Mouse (Mus musculus): ENCODE measurements around the gene B4galt5.

B4galt5 gene

DNA sequence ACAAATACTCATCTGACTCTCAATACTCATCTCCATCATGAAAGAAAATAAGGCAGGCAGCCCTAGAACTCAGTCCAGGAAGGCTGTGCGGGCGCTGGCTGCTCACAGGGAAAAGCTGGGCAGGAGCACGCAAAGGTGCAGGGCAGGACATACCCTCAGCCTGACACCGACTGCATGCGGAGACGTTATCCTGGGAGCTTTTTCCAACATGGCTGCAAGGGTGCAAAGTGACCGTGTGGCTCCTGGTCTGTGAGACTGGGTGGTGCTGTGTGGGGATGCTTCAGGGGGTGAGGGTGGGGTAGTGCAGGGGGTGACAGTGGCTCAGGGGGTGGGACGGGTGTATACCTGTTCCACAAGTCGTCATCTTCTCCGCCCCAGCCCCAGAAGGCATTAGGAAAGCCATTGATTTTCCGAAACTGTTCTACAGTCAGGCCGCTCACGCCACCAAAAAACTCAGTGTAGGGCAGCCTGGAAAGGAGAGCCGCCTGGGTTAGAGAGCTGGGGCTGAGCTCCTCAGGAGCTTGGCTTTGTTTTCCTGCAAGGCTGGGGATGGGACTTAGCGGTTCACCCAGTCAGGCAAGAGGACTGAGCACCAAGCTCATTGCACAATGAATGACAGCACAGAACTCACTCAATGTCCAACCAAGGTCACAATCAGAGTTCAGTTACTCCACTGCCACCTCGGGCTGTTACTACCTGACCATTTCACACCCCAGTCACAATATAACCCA is 44.2 kb downstream of the B4galt5 start:
- DNase-seq (ENCODE audit: low read depth, low spot score) = no peak

DNA sequence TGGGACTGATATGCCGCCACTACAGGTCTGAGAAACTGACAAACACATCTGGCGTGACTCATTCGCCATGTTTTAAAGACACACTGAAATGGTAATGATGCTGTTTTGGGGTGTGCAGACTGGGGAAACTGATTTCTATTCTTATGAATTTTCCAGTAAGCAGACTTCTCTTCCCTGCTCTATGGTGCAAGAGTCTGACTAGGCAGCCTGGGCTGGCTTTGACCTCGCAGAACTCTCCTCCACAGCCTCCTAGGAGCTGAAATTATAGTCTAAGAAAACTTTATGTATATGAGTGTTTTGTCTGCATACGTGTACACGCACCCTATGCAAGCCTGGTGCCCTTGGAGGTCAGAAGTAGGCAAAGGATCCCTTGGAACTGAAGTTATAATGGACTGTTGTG is 45.2 kb downstream of the B4galt5 start:
- DNase-seq (ENCODE audit: low read depth, low spot score) = no peak

DNA sequence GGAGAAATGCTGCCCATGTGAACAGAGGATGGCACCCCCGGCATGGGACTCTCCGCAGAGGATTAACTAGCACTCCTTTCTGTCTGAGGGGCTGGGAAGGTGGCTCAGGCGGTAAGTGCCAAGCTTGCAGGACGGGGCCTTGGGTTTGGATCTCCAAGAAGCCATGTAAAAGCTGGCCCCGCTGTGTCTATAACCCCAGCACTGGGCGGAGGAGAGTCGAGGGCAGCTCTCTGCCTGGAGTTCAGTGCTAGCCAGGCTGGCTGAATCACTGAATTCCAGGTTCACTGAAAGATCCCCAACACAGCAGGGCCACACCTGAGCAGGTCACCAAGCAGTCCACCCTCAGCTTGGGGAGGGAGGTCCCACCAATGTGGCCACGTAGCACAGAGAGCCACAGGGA is 45.8 kb downstream of the B4galt5 start:
- no peak for DNase-seq (ENCODE audit: low read depth, low spot score)

DNA sequence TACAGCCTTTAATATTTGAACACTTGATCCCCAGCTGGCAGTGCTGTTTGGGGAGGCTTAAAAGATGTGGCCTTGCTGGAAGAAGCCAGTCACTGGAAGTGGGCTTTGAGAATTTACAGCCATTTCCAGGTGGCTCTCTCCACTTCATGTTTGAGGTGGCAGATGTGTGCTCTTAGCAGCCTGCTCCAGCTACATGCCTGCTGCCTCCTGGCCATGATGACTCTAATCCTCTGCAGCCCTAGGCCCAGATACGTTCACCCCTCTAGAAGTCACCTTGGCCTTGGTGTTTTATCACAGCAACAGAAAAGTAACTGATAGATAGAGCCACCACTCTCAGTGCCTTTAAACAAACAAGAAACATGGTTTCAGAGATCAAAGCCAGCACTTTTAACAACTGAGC is 46.3 kb downstream of the B4galt5 start:
- DNase-seq (ENCODE audit: low read depth, low spot score) = no peak

DNA sequence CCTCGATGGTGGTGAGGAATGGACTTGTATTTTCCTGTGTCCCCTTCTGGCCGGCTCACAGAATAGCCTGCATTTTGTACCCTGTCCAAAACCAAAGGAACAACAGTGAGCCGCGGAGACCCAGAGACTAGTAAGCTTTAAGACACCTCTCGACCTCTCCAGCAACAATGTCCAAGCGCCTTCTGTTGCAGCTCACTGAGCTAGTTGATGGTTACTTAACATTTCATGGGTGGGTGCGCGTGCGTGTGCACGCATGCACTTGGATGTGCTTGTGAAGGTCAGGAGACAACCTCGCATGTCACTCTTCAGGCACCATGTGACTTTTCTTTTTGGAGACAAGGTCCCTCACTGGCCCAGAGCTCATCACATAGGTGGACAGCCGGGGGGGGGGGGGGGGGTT is 47.0 kb downstream of the B4galt5 start:
- DNase-seq (ENCODE audit: low read depth, low spot score) = no peak

DNA sequence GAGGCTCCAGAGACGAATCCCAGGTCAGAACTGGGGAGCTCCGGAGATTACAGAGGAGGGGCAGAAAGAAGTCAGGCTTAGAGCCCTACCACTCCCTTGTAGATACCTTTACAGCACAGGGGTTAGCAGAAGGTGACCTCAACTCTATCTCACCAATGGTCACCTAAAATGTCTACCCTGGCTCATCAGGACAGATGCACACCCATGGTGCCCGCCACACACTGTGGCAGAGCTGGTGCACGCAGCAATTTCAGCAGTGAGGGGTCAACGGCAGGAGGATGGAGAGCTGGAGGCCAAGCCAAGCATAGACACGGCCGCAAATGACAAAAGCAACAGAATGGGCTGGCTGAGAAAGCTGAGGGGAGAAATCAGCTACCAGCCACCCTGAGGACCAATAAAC is 47.4 kb downstream of the B4galt5 start:
- DNase-seq (ENCODE audit: low read depth, low spot score) = no peak

DNA sequence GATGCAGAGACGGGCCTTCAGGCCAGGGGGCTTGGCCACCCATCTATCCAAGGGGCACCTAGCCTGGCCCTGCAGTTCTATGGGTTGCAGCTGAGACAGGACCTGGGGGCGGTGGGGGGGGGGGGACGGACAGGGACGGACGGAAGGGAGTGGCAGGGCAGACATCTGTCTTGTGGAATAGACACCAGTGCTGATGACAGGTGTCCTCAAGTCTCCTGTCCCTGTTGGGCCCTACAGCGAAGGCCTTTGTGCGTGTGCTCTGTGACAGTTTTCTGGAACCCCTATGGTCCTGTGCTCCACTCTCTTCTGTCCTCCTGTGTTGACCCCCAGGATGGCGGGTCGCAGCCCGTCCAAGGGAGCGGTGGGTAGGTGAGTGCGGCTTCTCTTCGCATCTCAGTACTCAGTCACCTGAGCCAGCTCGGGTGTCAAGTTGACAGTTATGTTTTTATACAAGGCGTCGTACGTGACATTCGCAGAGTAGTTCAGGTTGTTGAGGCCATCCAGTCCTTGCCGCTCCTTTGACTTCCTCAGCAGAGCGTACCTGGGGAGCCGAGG is 48.0 kb downstream of the B4galt5 start:
- no peak for DNase-seq (ENCODE audit: low read depth, low spot score)

DNA sequence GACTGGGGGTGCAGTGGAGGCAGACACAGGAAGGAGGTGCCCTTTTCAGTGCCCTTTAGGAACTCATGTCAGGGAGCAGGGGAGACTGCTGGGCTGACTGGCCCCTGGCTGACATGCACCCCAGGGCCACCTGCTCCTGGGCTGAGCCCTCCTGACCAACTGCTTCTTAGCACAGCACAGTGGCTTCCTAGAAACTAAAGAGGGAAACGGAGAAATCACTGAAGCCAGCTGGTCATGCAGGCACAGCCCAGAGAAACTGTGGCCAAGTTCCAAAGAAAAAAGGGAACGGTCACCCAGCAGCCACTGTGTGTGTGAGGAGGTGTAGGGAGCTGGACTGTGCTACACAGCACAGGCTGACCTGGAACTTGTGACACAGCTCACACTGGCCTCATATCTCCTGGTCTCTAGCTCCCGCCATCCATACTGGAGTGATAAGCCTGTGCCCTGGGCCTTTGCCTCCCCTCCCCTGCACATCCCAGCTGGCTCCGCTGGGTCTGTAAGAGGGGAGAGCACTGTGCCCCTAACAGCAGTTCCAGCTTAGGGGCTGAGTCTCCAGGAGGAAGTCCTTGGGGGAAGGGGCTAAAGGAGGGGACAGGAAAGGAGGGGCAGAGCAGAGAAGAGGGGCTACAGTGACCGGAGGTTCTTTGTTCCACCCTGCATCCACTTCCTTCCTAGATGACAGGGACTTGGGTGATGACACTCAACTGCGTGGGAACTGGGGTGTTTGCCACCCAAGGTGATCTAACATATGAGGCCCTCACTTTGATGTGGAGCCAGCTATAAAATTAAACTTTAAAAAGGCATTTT is 48.9 kb downstream of the B4galt5 start:
- no peak for DNase-seq (ENCODE audit: low read depth, low spot score)

DNA sequence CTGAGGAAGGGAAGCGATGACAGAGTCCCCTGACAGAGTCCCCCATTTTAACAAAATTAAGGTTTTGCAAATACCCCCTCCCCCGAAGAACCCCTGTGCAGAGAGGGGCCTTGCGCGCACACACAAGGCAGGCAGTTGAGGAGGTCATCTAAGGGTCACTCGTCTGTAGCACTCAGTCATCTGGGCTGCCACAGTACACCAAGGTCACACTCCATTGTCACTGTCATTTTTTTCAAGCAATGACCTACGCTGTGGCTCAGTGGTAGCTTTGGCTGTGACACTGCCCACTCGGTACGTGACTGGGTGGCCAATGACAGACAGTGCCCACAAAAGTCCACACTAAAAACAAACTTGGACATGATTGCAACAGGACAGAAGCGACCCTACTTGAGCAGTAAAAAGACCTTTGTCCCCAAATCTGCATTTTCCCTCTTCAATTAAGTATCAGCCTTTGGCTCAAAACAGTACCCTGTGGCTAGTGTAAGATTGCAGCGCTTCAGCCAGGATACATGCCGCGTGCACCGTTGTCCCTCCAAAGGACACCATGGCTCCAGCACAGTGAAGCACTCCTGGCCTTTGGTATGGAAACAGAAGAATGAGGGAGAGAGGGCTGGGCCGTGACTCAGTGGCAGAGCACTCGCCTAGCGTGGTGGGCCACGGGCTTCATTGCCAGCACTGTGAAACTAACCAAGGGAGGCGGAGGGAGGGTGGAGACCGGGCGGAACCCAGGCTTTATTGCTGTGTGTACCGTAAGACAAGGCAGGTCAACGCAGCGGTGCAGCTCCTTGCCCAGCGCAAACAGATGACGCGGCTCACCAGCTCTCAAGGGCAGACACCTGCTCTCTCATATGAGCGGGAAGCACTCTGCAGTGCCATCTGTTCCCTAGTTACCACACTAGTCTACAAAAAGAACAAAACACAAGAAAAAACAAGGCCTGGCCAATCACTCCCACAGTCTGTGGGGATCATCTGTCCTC is 50.0 kb downstream of the B4galt5 start:
- DNase-seq (ENCODE audit: low read depth, low spot score) = peak; percentile 24

DNA sequence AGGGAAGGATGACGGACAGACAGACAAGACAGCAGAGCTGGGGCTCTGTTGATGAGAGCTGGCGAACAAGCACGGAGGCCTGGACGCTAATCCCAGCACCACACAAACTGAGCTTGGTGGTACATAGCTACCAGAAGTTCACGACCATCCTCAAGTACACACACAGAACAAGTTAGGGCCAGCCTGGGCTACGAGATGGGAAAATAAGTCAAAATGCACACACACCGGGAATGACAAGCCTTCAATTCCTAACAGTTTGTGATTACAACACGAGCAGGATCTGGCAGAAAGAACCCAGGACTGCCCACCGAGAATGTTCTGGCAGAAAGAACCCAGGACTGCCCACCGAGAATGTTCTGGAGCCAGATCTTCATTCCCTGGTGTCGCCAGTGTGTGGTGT is 51.0 kb downstream of the B4galt5 start:
- DNase-seq (ENCODE audit: low read depth, low spot score) = no peak

DNA sequence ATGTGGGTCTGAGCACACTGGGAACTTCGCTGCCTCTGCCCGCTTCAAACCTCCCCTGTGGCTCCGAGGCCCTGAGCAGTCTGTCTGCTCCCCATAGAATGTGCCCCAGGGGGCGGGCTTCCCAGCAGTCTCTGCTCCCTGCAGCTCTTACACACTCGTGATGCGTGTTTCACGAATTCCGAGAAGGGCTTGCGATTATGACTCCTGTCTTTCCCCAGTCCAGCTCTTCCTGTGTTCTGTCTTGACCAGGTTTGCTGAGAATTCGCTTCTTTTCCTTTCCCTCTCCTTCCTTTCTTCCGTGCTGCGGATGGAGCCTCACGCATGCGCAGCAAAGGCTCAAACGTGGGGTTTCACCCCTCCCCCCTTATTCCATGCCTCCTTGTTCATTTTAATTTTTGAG is 54.1 kb downstream of the B4galt5 start:
- DNase-seq (ENCODE audit: low read depth, low spot score) = no peak

DNA sequence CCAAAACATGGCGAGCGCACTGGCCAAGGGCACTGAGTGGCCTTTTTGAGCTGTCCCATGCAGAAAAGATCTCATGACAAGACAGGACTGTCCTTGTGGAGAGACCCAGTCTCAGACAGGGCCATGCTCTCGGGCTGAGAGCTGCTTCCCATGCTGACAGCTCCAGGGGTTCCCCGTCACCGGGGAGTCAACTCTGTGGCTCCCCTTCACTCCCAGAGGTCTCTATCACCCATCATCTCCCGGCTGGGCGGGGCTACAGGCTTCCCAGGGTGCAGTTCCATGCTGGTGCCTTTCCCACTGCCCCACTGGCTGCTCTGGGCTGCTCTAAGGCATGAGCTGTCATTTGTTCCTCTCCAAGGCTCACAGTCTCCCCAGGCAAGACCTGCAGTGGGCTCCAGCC is 54.8 kb downstream of the B4galt5 start:
- DNase-seq (ENCODE audit: low read depth, low spot score) = no peak

DNA sequence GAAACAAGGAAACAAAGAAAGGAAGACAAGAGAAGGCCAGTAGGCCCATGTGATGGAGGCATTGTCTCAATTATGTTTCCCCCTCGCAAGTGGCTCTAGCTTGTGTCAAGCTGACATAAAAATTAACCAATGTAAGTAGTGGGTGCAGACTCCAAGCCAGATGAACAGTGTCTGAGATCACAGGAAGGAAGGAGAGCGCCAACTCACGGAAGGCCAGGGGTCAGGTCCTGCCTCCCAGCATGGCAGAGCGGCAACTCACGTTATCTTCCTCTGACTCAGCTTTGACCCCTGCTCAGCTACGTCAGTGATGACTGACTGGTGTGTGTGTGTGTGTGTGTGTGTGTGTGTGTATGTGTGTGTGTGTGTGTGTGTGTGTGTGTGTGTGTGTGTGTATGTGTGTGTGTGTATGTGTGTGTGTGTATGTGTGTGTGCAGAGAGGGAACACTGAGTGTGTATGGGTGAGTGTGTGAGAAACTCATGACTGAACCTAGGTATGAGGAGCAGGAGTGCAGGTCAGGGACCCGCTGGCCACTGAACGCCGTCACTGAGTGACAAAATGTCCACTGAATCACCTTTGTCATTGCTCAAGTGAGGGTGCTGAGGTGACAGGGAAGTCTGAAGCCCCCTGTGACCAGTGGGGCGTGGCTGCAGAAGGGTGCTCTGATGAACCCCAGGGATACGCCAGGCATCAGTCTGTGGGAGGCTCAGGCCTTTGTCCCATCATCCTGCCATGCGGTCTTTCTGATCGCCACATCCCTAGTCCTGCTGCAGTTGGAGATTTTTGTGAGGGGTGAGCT is 55.5 kb downstream of the B4galt5 start:
- no peak for DNase-seq (ENCODE audit: low read depth, low spot score)

DNA sequence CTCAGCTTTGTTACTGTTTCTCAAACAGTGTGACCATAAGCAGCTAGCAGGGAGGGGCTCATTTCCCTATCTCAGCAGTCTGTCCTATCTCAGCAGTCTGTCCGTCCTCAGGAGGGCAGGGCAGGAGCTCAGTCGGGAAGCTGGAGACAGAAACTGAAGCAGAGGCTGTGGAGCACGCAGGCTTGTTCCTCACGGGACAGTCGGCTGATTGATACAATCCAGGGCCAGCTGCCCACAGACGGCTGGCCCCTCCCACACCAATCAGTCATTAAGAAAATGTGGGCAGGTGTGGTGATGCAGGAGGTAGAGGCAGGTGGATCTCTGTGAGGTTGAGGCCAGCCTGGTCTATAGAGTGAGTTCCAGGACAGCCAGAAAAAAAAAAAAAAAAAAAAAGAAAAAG is 56.1 kb downstream of the B4galt5 start:
- DNase-seq (ENCODE audit: low read depth, low spot score) = no peak

DNA sequence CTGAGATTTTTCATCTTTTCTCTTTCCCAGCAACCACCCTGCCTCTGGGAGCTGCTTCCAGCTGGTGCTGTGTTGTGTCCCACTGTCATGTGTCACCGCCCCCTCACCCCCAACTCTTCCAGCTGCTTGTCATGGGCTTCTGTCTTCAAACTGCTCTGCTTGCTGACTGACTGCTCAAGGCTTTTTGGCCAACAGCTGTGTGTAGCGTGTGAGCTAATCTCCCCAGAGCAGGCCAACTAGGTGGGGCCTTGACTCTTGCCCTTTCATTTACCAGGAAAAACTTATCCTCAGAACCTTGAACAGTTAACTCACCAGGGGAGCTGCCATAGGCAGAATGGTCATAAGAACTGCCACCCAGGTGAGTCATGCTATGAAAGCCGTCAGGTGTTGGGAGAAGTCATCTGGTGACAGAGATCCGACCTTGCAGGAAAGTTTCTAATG is 56.8 kb downstream of the B4galt5 start:
- DNase-seq (ENCODE audit: low read depth, low spot score) = no peak

DNA sequence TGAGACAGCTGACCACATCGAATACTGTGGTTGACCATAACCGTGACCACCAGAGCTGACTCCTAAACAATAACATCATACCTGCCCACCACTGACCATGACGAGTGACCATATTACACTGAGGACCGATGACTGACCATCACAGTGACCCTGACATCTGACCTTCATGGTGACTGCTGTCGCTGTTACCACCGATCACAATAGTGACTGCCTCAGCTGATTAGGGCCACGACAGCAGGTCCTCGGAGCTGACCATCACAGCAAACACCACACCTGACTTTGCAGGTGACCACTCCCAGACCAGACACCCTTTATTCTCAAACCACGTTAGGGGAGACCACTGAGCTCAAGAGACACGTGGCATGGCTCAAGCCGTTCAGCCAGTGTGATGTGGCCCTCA is 57.3 kb downstream of the B4galt5 start:
- DNase-seq (ENCODE audit: low read depth, low spot score) = no peak

DNA sequence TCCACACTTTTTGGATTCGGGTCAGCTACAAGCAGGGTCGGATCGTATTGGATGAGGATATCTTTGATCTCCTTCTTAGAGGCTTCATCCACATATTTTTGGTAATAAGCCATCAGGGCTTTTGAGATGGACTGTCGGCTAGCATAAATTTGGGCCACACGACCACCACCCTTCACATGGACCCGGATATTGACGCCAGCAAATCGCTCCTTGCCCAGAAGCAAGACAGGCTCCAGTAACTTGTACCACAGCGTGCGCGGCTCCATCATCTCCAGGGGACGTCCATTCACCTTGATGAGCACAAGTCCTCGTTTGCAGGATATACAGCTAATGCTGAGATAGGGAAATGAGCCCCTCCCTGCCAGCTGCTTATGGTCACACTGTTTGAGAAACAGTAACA is 67.5 kb downstream of the B4galt5 start:
- DNase-seq (ENCODE audit: low read depth, low spot score) = no peak

DNA sequence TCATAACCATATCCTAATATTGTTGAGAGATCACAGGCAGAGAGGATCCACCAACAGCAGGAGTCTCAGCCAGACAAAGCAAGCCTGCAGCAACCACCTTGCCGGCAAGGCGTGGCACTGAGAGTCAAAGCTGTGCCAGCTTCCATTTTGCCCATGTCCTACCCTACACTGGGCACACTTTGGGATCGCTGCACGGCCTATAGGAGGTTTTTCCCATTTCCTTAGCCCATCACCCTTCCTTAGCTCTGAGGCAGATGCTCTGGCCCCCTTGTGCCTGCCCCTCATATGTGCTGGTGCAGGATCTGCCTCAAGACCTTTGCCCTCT is 68.0 kb downstream of the B4galt5 start:
- DNase-seq (ENCODE audit: low read depth, low spot score) = no peak

DNA sequence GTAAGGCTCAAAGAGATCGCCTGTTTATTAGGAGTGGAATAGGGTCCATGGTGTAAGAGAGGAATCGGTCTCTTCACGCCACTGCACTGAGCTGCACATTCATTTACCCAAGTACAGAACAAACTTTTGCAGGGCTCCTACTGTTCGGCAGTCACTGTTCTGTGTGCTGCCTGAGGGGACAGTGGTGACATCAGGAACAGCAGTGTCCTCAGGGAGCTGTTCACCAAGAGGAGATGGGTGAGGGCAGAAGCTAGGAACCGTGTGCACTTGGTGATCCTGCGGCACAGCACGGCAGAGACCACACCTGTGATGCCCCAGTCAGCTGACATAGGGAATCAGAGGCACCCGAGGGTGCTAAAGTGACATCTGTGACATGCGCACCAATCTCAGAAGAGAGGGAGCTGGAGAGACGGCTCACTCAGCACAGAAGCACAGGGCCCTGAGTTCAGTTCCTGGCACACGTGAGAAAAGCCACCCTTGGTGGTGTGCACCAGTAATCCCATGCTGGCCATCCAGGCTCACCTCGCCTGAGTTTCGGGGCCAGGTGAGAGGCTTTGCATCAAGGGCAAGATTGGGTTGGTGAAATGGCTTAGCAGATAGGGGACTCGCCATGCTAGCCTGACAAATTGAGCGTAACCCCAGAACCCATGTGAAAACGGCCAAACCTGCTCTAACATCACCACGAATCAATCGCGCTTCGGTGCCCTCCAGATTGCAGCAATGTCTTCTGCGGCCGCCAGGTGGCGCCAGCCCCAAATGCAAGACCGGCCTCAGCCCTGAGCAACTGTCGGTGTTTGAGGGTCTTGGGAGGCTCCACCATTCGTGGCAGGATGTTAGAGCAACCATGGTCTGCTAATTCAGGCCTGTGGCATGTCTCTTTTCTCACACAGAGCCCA is 68.6 kb downstream of the B4galt5 start:
- peak; percentile 56 for DNase-seq (ENCODE audit: low read depth, low spot score)

Measured in R1 (cell line).